Mouse (Mus musculus): ENCODE data around the gene Usf2. TPM values are rescaled to one million over a fixed set of nuclear protein-coding genes. Genes with fewer than 3 reads are reported as not detected.
A peak's percentile ranks its signal among the peaks of the same experiment; 100 is the strongest.
"Not testable (repeated sequence)": the region's sequence is repeated elsewhere in the genome, so short reads cannot be mapped to it uniquely, and the experiment has no call there.

Gene Usf2
- total RNA-seq, 1 experiment from 2014 or later: 164 TPM

GRCm38 (mm10) chr7:30943909-30944635, 12.5 kb downstream of the Usf2 start, which contains the start of gene Hamp:
Gene Hamp (minus strand): TSS chr7:30944032.
- ATAC-seq (replicated peaks in 1 of 2; ENCODE audit: insufficient read depth in 1 of 2, low FRiP score in 2 of 2, low TSS enrichment in 1 of 2, low read depth in 1 of 2, poor library complexity in 2 of 2, severe bottlenecking in 2 of 2): no peak

- ATAC-seq (replicated peaks in 1 of 2; ENCODE audit: insufficient read depth in 1 of 2, low FRiP score in 2 of 2, low TSS enrichment in 1 of 2, low read depth in 1 of 2, poor library complexity in 2 of 2, severe bottlenecking in 2 of 2): peak in 1 of 2 experiments; percentile 26; a peak in 1 of 4 replicates
Measured at GRCm38 (mm10) chr7:30942365-30942764, 14.2 kb downstream of the Usf2 start.

DNA sequence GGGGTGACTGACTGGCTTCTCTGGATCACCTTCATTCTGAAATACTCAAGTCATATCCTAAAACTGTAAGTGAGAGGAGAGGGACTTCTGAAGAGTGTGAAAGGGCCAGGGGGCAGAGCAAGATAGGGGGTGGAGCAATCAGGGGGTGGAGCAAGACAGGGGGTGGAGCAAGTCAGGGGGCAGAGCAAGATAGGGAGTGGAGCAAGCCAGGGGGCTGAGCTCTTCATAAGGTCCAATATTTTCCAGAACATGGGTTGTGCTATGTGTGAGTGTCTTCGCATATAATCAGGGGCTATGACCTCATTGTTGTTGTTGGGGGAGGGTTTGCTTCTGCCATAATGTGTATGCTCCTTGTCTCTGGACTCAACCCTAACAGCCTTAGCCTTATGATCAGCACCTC, 16.5 kb downstream of the Usf2 start:
- ATAC-seq (replicated peaks in 1 of 2; ENCODE audit: insufficient read depth in 1 of 2, low FRiP score in 2 of 2, low TSS enrichment in 1 of 2, low read depth in 1 of 2, poor library complexity in 2 of 2, severe bottlenecking in 2 of 2): not testable (repeated sequence)

DNA sequence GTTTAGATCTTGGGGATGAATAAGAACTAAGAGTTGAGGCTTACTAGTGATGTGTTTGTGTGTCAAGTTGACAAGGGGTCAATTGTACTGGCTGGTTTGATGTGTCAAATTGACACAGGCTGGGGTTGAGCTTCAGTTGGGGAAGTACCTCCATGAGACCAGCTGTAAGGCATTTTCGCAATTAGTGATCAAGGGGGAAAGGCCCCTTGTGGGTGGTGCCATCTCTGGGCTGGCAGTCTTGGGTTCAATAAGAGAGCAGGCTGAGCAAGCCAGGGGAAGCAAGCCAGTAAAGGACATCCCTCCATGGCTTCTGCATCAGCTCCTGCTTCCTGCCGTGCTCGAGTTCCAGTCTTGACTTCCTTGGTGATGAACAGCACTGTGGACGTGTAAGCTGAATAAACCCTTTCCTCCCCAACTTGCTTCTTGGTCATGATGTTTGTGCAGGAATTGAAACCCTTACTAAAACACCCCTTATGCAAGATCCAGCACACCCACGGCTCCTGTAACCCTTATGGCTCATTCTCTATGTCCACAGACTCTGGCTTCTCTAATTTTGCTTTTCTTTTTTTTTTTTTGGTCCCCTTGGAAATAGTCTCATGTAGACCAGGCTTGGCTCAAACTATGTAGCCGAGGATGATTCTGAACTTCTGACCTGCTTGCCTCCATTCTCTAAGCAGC, 21.0 kb downstream of the Usf2 start:
- ATAC-seq (replicated peaks in 1 of 2; ENCODE audit: insufficient read depth in 1 of 2, low FRiP score in 2 of 2, low TSS enrichment in 1 of 2, low read depth in 1 of 2, poor library complexity in 2 of 2, severe bottlenecking in 2 of 2): not testable (repeated sequence)

GRCm38 (mm10) chr7:30924581-30924980, 32.0 kb downstream of the Usf2 start, which contains the start of gene Hamp2:
Gene Hamp2 (minus strand): TSS chr7:30924681.
- ATAC-seq (replicated peaks in 1 of 2; ENCODE audit: insufficient read depth in 1 of 2, low FRiP score in 2 of 2, low TSS enrichment in 1 of 2, low read depth in 1 of 2, poor library complexity in 2 of 2, severe bottlenecking in 2 of 2): not testable (repeated sequence)

GRCm38 (mm10) chr7:30924071-30924470, 32.5 kb downstream of the Usf2 start:
- no peak for ATAC-seq (replicated peaks in 1 of 2; ENCODE audit: insufficient read depth in 1 of 2, low FRiP score in 2 of 2, low TSS enrichment in 1 of 2, low read depth in 1 of 2, poor library complexity in 2 of 2, severe bottlenecking in 2 of 2)

DNA sequence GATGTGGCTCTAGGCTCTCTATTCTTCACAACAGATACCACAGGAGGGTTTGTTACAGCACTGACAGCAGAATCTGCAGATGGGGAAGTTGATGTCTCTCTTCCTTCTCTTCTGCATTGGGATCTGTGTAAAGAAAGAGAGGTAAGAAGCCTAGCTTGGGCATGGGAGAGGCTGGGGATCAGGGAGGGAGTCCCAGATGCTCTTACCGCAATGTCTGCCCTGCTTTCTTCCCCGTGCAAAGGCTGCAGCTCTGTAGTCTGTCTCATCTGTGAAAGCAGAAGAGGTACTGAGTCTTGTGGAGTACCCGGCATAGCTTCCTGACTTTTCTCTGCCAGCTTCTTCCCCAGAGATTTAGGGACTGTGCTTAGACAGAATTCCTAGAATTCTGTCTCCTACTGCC, 34.1 kb downstream of the Usf2 start:
- not testable (repeated sequence) for ATAC-seq (replicated peaks in 1 of 2; ENCODE audit: insufficient read depth in 1 of 2, low FRiP score in 2 of 2, low TSS enrichment in 1 of 2, low read depth in 1 of 2, poor library complexity in 2 of 2, severe bottlenecking in 2 of 2)

GRCm38 (mm10) chr7:30920217-30920616, 36.4 kb downstream of the Usf2 start:
- ATAC-seq (replicated peaks in 1 of 2; ENCODE audit: insufficient read depth in 1 of 2, low FRiP score in 2 of 2, low TSS enrichment in 1 of 2, low read depth in 1 of 2, poor library complexity in 2 of 2, severe bottlenecking in 2 of 2): peak in 1 of 2 experiments; percentile 47; a peak in 1 of 4 replicates

DNA sequence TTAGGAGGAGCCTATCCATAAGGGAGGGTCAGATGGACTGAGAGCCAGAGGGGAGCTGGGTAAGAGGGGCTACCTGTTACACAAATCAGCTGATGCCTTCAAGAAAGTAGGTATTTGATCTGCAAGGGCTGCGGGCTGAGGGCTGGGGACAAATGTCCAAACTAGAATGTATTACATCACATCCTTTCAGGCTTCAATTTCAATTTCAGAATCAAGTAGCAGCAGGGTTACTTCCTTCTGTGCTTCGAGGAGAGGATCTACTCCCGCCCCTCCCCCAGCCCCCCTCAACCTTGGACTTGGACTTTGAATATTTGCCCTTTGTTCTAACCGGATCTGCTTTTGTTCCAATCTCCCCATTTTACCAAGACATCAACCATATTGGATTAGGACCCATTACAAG, 39.4 kb downstream of the Usf2 start:
- peak in 1 of 2 experiments; percentile 35; a peak in 2 of 4 replicates for ATAC-seq (replicated peaks in 1 of 2; ENCODE audit: insufficient read depth in 1 of 2, low FRiP score in 2 of 2, low TSS enrichment in 1 of 2, low read depth in 1 of 2, poor library complexity in 2 of 2, severe bottlenecking in 2 of 2)

DNA sequence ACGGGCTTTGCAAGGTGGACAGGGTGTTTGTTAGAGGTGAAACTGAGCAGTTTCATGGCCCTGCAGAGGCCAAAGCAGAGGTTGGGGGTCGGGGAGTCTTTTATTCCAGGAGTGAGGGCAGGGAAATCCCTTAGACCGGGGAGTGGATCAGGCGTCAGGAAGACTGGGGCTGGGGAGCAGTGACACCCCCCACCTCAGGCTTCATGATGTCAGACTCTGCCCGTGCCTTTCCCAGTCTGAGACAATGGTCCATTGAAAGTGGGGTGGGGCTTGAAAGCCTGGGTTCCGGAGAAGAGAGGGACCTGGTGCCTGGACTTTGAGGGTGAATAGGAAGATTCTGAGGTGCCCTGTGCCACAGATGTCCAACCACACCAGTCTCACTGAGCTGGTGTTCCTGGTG, 39.9 kb downstream of the Usf2 start:
- ATAC-seq (replicated peaks in 1 of 2; ENCODE audit: insufficient read depth in 1 of 2, low FRiP score in 2 of 2, low TSS enrichment in 1 of 2, low read depth in 1 of 2, poor library complexity in 2 of 2, severe bottlenecking in 2 of 2): no peak

DNA sequence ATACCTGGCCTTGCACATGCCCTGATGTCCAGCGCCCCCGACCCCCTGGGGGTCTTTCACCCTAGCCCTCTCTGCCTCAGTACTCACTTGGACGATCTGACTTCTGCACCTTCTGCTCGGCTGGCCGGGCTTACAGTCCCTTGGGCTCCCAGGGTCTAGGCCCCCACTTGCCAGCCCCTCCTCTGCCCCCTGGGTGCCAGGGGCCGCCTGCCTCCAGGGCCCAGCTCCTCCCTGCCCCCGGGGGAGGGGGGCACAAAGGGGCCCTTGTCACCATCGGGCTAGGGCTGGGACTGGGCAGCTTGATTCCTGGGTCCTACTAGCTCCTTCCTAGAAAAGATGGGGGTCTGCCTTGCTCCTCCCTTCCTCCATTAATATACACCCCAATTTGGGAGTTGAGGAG, 41.9 kb downstream of the Usf2 start, which contains the start of gene Mag:
Gene Mag, minus strand, starts transcription at position 142 of the 400 bp plus-strand sequence.
- no peak for ATAC-seq (replicated peaks in 1 of 2; ENCODE audit: insufficient read depth in 1 of 2, low FRiP score in 2 of 2, low TSS enrichment in 1 of 2, low read depth in 1 of 2, poor library complexity in 2 of 2, severe bottlenecking in 2 of 2)

- ATAC-seq (replicated peaks in 1 of 2; ENCODE audit: insufficient read depth in 1 of 2, low FRiP score in 2 of 2, low TSS enrichment in 1 of 2, low read depth in 1 of 2, poor library complexity in 2 of 2, severe bottlenecking in 2 of 2): peak; percentile 29 to 35; a peak in 2 of 4 replicates
Measured at GRCm38 (mm10) chr7:30909773-30910172, 46.8 kb downstream of the Usf2 start.

DNA sequence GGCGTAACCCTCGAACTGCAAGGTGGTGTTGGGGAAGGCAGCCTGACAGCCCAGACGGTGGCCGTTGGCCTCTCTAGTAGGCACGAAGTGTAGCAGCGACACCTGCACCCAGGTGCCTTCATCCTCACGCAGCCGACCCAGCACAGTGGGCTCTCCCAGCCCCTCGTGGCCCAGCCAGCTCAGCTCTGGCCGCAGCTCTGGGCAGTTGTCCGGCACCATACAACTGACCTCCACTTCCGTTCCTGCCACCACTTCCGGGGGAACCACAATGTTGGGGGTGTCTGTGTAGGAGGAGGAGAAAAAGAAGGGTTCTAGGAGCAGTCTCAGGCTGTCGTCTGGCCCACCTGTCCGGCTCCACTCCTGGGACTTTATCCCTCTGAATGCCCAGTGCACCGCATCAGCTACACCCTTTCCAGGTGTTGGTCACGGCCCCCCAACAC, 47.6 kb downstream of the Usf2 start:
- ATAC-seq (replicated peaks in 1 of 2; ENCODE audit: insufficient read depth in 1 of 2, low FRiP score in 2 of 2, low TSS enrichment in 1 of 2, low read depth in 1 of 2, poor library complexity in 2 of 2, severe bottlenecking in 2 of 2): no peak; a peak in 1 of 4 replicates

DNA sequence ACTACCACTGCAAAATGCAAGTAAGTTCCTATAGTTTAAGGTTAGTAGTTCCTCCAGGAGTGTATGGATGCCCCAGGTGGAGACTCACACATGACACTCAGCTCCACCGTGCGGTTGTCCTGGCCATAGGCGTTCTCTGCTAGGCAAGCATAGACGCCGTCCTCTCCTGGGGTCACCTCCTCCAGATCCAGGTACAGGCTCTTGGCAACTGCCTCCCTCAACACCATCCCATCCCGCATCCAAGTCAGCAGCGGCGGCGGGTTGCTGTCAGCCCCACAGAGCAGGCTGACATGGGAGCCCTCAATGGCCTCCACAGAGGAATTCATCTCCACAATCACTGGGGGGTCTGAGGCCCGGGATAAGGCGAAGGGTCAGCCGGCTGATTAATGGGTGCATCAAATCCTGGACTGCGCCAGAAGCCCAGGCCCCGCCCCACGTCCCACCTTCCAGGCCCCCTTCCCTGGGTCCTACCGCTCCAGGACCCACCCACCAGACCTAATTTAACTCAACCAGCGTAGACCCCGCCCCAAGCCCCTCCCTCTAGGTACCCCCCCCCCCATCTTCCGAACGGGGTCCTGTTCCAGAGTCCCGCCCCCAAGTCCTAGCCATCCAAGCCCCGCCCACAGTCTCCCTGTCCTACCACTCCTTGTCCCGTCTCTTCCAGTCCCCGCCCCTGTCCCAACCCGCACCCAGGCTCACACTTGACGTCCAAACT, 48.2 kb downstream of the Usf2 start:
- ATAC-seq (replicated peaks in 1 of 2; ENCODE audit: insufficient read depth in 1 of 2, low FRiP score in 2 of 2, low TSS enrichment in 1 of 2, low read depth in 1 of 2, poor library complexity in 2 of 2, severe bottlenecking in 2 of 2): peak; percentile 39 to 61; a peak in 1 of 4 replicates

GRCm38 (mm10) chr7:30904042-30904441, 52.6 kb downstream of the Usf2 start:
- ATAC-seq (replicated peaks in 1 of 2; ENCODE audit: insufficient read depth in 1 of 2, low FRiP score in 2 of 2, low TSS enrichment in 1 of 2, low read depth in 1 of 2, poor library complexity in 2 of 2, severe bottlenecking in 2 of 2): peak; percentile 22 to 35; a peak in 1 of 4 replicates

Measured in hematopoietic stem cell, adult 5-6 weeks (primary cell).